Mouse (Mus musculus): ENCODE data around the gene Nova2.
A peak's percentile ranks its signal among the peaks of the same experiment; 100 is the strongest.

Gene Nova2

GRCm38 (mm10) chr7:19002848-19003498, 77.3 kb downstream of the Nova2 start:
- peak overlapping the region; percentile 90 for H3K4me3 ChIP-seq (replicated peaks; ENCODE audit: low read length)
- no peak for TF ChIP-seq POU5F1 (IDR thresholded peaks at IDR 0.05; ENCODE audit: borderline replicate concordance, low read length)
- no peak for TF ChIP-seq NANOG (IDR thresholded peaks at IDR 0.05; ENCODE audit: borderline replicate concordance, low read length)
- TF ChIP-seq CTCF (conservative IDR thresholded peaks at IDR 0.05; ENCODE audit: low read length), result no peak
- no peaks in the 10 kb centered on the region for H3K9me3 ChIP-seq (ENCODE audit: low read length)
- H3K36me3 ChIP-seq (ENCODE audit: insufficient read depth, low read length), result peaks cover 27% of the 10 kb centered on the region
- no peaks in the 10 kb centered on the region for H3K27me3 ChIP-seq (ENCODE audit: insufficient read depth, low read length)
- peaks cover 77% of the 10 kb centered on the region for H3K4me1 ChIP-seq (replicated peaks; ENCODE audit: low read depth, low read length)

GRCm38 (mm10) chr7:19003902-19004630, 78.4 kb downstream of the Nova2 start, which contains the start of gene Irf2bp1:
TSS of gene Irf2bp1 (plus strand) at chr7:19004044.
- H3K27me3 ChIP-seq (ENCODE audit: insufficient read depth, low read length), result no peaks in the 10 kb centered on the region
- H3K9me3 ChIP-seq (ENCODE audit: low read length), result no peaks in the 10 kb centered on the region
- TF ChIP-seq NANOG (IDR thresholded peaks at IDR 0.05; ENCODE audit: borderline replicate concordance, low read length), result no peak
- TF ChIP-seq POU5F1 (IDR thresholded peaks at IDR 0.05; ENCODE audit: borderline replicate concordance, low read length), result no peak
- no peak for TF ChIP-seq CTCF (conservative IDR thresholded peaks at IDR 0.05; ENCODE audit: low read length)
- H3K4me3 ChIP-seq (replicated peaks; ENCODE audit: low read length), result peak within 1 kb of the TSS; percentile 90
- H3K4me1 ChIP-seq (replicated peaks; ENCODE audit: low read depth, low read length), result peaks cover 72% of the 10 kb centered on the region
- peaks cover 27% of the 10 kb centered on the region for H3K36me3 ChIP-seq (ENCODE audit: insufficient read depth, low read length)

DNA sequence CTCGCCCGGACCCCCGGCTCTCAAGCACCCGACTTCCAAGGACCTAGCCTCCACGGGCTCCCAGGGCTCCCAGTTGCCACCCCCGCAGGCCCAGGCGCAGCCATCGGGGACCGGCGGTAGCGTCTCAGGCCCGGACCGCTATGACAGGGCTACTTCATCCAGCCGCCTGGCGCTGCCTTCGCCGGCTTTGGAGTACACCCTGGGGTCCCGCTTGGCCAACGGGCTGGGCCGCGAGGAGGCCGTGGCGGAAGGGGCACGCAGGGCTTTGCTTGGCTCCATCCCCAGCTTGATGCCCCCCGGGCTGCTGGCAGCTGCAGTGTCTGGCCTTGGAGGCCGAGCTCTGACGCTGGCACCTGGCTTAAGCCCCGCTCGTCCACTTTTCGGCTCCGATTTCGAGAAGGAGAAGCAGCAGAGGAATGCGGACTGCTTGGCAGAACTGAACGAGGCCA, 79.0 kb downstream of the Nova2 start:
- H3K36me3 ChIP-seq (ENCODE audit: insufficient read depth, low read length), result peaks cover 27% of the 10 kb centered on the region
- peaks cover 66% of the 10 kb centered on the region for H3K4me1 ChIP-seq (replicated peaks; ENCODE audit: low read depth, low read length)
- no peaks in the 10 kb centered on the region for H3K9me3 ChIP-seq (ENCODE audit: low read length)
- peak overlapping the region; percentile 90 for H3K4me3 ChIP-seq (replicated peaks; ENCODE audit: low read length)
- no peaks in the 10 kb centered on the region for H3K27me3 ChIP-seq (ENCODE audit: insufficient read depth, low read length)
- no peak for TF ChIP-seq NANOG (IDR thresholded peaks at IDR 0.05; ENCODE audit: borderline replicate concordance, low read length)
- no peak for TF ChIP-seq CTCF (conservative IDR thresholded peaks at IDR 0.05; ENCODE audit: low read length)
- no peak for TF ChIP-seq POU5F1 (IDR thresholded peaks at IDR 0.05; ENCODE audit: borderline replicate concordance, low read length)

- no peaks in the 10 kb centered on the region for H3K9me3 ChIP-seq (ENCODE audit: low read length)
- peak overlapping the region; percentile 90 for H3K4me3 ChIP-seq (replicated peaks; ENCODE audit: low read length)
- 0 out of 2 replicates have a peak, but pooled peaks cover 2% of the 10 kb centered on the region for H3K27me3 ChIP-seq (ENCODE audit: insufficient read depth, low read length)
- no peak for TF ChIP-seq NANOG (IDR thresholded peaks at IDR 0.05; ENCODE audit: borderline replicate concordance, low read length)
- TF ChIP-seq CTCF (conservative IDR thresholded peaks at IDR 0.05; ENCODE audit: low read length), result no peak
- no peak for TF ChIP-seq POU5F1 (IDR thresholded peaks at IDR 0.05; ENCODE audit: borderline replicate concordance, low read length)
- peaks cover 27% of the 10 kb centered on the region for H3K36me3 ChIP-seq (ENCODE audit: insufficient read depth, low read length)
- peaks cover 59% of the 10 kb centered on the region for H3K4me1 ChIP-seq (replicated peaks; ENCODE audit: low read depth, low read length)
Observed at GRCm38 (mm10) chr7:19005417-19006121, 79.9 kb downstream of the Nova2 start.

DNA sequence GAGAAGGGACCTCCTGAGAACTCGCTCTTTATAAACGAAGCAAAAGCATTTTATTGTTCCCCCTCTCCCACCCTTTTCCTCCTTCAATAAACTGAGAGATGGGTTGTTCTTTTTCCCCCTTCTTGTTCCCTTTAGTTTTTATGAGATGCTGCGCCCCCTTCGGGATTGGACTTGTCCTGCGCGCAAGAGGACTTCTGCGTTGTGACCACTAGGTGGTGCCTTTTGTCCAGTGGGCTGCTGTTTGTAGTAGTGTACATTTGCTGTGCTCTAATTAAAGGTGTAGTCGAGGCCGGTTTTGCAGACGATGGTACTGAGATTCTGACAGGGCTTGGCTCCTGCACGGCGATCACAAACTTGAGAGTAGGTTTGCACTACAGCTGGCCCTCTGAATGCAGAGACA, 80.8 kb downstream of the Nova2 start:
- Histone ChIP-seq H3K36me3 (ENCODE audit: insufficient read depth, low read length) (peaks cover 27% of the 10 kb centered on the region), H3K27me3 (ENCODE audit: insufficient read depth, low read length) (0 out of 2 replicates have a peak, but pooled peaks cover 4% of the 10 kb centered on the region), H3K4me1 (replicated peaks; ENCODE audit: low read depth, low read length) (peaks cover 51% of the 10 kb centered on the region), H3K4me3 (replicated peaks; ENCODE audit: low read length) (peak overlapping the region; percentile 90), H3K9me3 (ENCODE audit: low read length) (no peaks in the 10 kb centered on the region)
- peak; percentile 95 for TF ChIP-seq CTCF (conservative IDR thresholded peaks at IDR 0.05; ENCODE audit: low read length)
- no peak for TF ChIP-seq POU5F1 (IDR thresholded peaks at IDR 0.05; ENCODE audit: borderline replicate concordance, low read length)

DNA sequence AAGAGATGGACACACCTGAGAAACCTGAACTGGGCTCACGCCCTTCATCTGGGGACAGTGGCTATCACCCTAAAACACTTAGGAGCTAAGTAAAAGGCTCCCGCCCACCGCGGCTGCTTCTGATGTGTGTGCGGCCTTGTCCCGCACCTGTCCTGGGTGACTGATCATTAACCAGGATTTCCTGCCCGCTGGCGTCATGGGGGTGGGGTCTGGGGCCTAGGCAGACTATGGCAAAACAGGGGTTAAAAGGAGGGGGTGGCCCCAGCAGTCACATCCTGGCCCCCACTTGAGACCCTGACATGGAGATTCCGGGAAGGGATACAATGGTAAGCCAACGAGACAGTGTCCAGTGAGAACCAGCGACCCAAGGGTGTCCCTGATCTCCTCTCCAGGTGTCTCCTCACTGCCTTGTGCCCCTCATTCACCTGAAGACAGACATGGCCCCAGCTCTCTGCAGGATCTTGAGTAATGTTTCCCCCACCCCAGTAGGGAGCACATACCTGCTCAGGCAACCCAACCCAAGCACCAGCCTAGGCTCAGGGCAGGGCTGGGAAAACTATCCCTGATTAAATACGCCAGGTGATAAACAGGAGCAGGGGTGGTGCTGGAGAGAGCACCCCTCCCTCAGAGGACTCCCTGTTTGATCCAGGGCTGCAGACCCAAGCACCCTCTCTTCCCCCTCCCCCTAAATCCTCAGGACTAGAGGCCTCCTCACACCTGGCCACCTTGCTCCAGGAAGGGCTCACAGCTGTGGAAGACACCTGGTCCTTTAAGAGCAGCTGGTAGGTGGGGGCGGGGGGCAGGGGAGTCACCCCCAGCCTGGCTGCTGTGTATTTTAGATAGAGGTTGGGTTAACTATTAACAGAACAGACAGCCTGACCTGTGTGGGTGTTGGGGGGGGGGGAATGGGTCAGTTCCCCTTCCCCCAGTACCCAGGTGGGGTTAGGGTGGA, 81.6 kb downstream of the Nova2 start:
- TF ChIP-seq NANOG (IDR thresholded peaks at IDR 0.05; ENCODE audit: borderline replicate concordance, low read length) (no peak), CTCF (conservative IDR thresholded peaks at IDR 0.05; ENCODE audit: low read length) (no peak), POU5F1 (IDR thresholded peaks at IDR 0.05; ENCODE audit: borderline replicate concordance, low read length) (no peak)
- peaks cover 49% of the 10 kb centered on the region for H3K4me1 ChIP-seq (replicated peaks; ENCODE audit: low read depth, low read length)
- peaks cover 27% of the 10 kb centered on the region for H3K36me3 ChIP-seq (ENCODE audit: insufficient read depth, low read length)
- no peaks in the 10 kb centered on the region for H3K9me3 ChIP-seq (ENCODE audit: low read length)
- peak overlapping the region; percentile 23 for H3K4me3 ChIP-seq (replicated peaks; ENCODE audit: low read length)
- peaks cover 9% of the 10 kb centered on the region for H3K27me3 ChIP-seq (ENCODE audit: insufficient read depth, low read length)

- Histone ChIP-seq H3K4me1 (replicated peaks; ENCODE audit: low read depth, low read length) (peaks cover 52% of the 10 kb centered on the region), H3K9me3 (ENCODE audit: low read length) (no peaks in the 10 kb centered on the region), H3K36me3 (ENCODE audit: insufficient read depth, low read length) (peaks cover 18% of the 10 kb centered on the region), H3K27me3 (ENCODE audit: insufficient read depth, low read length) (peaks cover 32% of the 10 kb centered on the region), H3K4me3 (replicated peaks; ENCODE audit: low read length) (no peak overlapping the region)
- no peak for TF ChIP-seq POU5F1 (IDR thresholded peaks at IDR 0.05; ENCODE audit: borderline replicate concordance, low read length)
- TF ChIP-seq CTCF (conservative IDR thresholded peaks at IDR 0.05; ENCODE audit: low read length), result no peak
- TF ChIP-seq NANOG (IDR thresholded peaks at IDR 0.05; ENCODE audit: borderline replicate concordance, low read length), result no peak
Observed at GRCm38 (mm10) chr7:19010581-19010980, 84.9 kb downstream of the Nova2 start.

Measured in E14TG2a.4 (cell line).